Mouse (Mus musculus): Measurements from ENCODE around the gene P4ha1.

Gene P4ha1

DNA sequence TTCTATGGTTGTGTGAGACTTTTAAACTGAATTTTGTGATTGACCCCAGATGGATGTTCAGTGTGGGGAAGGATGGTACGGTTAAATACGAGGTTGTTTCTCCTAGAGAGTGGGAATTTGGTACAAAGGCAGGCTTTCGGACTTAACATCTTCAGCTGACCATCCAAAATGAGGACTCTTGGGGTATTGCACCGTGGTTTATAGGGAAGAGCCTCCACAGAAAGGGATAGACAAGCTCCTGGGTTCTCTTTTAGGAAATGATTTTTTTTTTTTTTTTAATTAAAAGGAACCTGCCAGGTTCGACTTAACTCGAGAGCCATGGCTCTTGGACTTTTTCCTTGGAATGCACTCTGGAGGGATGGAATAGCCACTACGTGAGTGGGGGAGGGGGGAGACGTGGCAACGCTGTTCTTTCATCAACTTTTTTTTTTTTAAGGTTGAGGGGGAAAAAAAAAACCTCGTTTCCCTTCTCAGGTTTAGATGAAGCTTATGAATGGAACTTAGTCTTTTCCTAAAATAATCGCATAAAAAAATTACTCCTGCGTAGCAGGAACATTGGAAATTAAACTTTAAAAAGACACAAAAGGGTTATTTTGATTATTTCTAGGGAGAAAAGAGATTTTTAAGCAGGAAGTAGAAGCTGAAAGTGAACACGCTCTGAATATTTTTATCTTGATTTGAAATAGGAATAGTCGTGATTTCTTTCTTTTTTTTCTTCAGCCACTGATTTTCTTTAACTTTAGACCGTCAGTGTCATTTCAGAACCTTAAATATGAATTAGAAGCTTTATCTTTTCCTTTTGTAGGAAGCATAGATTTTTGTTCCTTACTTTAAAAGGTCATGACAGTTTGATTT lies 1.4 kb downstream of the P4ha1 start:
- no peak for DNase-seq

DNA sequence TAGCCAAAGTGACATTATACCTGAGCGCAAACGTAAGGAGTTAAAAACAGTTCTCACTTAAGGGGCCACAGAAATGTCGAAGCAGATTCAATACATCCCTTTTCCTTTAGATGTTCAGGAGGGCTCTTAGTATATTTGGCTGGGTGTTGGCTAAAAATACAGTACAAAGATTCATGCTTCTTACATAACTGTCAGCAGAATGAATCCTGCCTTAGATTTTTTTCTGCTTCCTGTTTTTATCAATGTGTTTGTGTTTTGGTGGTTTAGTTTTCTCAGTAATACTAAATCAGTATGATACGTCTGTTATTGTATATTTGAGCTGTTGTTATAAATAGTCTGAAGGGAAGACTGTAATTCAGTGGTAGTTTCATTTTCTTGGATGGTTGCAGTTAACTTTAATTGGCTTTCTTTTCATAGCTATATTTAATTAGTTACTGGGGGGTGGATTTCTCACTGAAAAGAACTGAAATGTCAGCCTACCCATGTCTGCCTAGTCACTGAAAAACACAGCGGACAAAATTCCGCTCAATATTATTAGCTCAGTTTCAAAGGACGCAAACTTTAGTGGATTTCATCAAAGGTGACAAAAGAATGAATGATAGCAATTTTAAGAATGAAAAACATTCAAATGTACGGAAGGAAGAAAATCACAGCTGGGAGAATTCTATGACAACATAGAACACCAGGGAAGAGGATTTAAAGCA lies 3.7 kb downstream of the P4ha1 start:
- no peak for DNase-seq

DNA sequence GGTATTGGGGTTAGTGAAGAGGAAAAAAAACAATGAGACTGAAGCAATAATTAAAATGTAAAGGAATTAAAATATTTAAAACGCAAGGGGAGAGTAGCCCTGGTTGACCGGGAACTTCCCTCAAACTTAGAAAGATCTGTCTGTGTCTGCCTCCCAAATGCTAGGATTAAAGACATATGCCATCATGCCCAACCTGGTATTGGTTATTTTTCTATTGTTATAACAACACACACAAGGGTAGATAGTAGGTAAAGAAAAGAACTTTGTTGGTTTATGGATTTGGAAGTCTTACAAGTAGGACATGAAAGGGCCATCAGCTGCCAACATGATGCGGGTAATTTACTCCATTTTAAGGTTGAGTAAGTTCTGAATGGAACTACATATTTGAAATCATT lies 4.2 kb downstream of the P4ha1 start:
- DNase-seq: no peak

DNA sequence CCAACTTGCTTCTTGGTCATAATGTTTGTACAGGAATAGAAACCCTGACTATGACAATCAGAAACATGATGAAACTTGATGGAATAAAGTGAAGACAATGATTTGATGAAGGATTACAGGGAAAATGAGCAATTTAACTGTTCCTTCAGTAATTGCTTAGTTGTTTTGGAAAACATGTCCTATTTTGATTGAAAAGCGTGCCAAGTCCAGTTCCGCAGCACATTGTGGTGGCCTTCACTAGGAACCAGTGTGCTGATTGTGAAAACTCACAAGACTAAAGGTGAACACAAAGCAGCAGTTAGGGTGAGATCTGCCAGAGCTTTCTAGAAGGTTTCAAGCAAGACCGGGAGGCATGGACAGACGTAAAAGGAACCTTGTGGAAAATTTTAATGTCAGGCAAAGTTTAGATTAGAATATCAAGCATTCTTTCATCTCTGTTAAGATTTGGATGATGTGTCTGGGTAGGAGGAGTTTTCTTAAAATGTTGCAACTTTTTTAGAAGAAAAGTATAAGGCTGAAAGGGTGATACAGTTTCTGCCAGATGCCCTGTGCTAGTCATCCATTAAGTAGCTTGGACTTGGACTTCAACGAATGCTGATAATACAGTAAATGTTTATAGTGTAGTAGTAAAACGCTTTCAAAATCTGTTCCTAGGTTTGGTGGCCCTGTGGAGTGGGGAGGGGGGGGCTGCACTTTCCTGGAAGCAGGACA lies 8.6 kb downstream of the P4ha1 start:
- no peak for DNase-seq

DNA sequence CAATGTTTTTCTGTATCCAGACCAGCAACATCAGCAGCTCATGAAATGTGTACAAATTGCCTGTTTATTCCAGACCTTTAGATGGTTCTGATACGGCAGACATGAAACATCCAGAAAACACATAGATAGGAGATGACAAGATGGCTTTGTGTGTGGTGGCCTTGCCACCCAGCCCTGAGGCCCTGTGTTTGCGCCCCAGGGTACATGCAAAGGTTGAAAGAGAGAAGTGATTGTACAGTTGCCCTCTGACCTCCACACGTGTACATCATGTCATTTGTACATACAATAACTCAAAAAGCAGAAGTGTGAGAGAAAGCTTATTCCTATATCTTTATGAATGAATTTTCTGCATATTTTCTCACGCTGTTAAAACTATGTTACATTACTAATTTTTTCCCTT lies 10.3 kb downstream of the P4ha1 start:
- no peak for DNase-seq

DNA sequence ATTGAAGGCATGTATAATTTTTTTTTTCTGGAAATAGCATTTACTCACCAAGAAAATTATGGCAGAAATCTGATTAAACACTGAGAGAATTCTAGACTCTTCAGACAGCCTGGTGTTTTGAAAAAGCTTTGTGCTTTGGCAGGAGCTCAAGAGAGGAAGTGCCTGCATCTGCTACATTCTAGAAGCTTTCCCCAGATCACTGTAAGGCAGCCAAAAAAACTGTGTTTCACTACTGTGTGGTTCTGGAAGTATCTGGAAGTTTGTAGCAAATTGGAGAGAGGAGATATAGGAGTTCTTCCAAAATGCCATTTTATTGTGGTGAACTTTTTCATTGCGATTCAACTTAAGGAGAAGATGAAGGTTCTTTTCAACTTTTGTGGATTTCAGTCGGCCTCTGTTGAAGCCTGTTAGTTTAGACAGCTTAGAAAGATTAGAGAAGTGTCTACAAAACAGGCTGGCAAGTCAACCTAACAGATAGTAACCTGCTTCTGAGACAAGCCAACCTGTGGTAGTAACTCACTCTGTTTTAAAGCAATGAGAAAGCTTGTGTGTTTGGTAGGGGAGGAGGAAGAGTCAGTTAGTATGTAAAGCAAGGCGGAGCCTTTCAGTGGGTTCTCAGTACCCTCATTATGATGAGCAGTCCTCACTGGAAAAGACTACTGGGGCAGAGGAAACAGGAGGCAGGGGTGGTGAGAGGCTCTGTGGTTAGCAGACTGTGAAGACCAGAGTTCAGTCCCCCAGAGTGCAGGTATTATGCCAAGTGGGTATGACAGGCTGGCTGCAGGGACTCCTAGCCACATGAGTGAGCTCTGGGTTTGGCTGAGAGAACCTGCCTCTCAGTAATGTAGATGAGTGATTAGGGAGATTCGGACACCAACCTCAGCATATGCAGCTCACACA lies 12.1 kb downstream of the P4ha1 start:
- DNase-seq: peak; percentile 58

DNA sequence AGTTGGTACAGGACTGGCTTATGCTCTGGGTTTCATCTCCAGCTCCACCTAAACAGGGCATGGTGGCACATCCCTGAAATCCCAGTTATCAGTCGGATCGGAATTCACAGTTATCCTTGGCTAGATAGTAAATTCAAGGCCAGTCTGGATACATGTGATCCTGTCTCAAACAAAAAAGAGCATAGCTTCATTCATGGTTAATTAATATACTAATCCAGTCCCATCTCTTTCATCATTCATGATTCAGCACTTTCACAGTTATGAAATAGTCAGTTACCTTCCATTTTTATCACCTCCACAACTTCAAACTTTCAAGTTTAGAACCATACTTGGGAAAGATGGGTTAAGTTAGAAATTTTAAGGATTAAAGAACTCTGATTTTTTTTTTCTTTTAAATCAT lies 13.0 kb downstream of the P4ha1 start:
- no peak for DNase-seq

DNA sequence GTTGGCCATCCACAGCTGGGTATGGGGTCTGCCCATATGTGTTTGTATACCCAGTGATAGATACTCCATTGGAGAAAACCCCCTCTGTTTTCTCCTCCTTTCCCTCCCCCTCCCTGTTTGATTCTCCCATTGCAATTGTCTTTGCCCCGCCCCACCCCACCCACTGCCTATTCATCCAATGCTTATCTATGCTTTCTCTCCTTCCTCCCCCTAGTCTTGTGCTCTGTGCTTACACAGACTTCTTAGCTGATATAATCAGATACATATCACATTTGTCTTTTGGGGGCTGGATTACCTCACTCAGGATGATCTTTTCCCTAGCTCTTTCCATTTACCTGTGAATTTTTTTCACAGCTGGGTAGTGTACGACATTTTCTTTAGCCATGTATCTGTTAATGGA lies 23.5 kb downstream of the P4ha1 start:
- no peak for DNase-seq

DNA sequence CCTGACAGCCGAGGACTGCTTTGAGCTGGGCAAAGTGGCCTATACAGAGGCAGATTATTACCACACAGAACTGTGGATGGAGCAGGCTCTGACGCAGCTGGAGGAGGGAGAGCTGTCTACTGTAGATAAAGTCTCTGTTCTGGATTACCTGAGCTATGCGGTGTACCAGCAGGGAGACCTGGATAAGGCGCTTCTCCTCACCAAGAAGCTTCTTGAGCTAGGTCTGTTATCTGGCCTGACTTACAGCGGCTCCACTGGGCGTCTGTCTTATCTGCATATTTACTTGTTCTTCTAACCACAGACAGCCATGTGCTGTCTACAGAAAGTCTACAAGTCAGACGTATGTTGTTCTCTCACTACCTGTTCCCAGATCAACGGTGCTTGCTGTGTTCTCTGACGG lies 25.1 kb downstream of the P4ha1 start:
- DNase-seq: no peak

DNA sequence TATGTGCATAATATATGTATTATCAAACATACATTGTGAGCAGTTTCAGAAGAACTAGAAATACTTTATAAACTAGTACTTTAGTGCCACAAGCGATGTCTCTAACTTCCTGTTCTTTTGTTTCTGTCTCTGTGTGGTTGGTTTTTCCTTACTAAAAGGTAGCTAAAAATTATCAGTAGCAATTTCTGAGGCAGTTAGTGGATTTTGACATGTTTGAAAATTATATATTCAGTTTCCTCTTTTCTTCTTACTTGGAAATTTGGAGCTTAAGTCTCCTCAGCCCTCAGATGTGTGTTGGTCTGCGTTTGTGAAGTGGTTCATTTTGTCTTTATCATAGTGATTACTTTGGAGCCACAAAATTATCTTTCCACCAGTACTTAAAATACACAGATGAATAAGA lies 26.4 kb downstream of the P4ha1 start:
- DNase-seq: no peak

DNA sequence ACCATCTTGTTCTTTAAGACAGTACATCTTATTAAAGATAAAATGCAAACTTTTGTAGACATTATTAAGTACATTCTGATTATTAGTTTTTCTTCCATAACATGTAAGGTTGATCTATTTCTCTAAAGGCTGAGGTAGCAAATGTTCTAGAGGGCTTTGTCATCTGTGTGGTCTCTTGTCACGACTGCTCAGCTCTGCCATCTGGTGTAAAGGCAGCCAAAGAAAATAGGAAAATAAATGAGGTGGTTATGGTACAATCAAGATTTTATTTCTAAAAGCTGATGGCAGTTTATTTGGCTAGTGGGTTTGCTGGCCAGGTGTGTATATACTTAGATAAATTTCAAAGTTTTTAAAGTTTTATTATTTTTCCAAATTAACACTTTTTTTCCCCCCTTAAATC lies 30.0 kb downstream of the P4ha1 start:
- DNase-seq: no peak

DNA sequence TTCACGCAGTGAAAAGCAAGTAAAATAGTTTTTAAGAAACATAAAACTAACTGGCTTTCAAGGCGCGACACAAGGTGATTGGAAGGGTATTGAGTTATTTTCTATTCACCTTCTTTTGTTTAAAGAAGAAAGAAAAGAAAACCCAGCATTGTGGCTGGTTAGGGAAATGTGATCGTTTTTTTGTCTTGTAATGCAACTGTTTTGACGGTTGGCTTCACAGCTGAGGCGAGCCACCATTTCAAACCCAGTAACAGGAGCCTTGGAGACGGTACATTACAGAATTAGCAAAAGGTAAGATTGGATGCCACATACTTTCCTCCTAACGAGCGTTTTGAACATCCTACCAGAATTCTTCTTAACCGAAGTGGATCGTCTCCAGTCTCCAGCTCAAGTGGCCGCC lies 31.0 kb downstream of the P4ha1 start:
- DNase-seq: no peak

DNA sequence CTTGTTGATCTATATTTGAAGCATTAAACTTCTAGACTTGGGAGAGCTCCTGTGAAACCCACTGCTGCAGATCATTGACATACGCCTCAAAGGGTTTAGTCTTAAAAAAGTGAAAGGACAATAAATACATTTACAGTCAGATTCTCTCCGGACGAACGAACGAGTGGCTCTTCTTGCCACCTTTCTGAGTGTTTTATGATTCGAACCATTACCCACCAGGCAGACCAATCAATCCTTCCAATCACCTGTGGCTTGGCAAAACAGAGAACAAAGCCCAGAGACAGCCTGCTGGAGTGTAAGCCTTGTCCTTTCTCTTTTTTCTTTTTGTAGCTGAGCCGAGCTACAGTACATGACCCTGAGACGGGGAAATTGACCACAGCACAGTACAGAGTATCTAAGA lies 31.9 kb downstream of the P4ha1 start:
- DNase-seq: no peak

DNA sequence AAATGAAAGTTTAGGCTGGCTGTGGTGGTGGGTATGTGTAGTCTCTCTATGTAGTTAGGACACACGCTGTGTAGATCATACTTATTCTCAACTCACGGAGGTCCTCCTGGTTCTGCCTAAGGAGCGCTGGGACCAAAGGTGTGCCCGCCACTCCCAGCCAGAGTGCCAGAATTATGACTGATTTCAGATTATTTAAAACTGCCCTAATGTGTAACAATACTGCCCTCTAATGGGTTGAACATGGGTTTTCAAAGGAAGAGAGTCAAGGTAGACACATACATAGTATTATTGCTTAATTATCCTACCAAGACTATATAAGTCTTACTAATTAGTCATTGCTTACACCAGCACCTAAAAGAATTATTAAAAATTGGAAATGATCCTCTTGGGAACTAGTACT lies 35.6 kb downstream of the P4ha1 start:
- no peak for DNase-seq

DNA sequence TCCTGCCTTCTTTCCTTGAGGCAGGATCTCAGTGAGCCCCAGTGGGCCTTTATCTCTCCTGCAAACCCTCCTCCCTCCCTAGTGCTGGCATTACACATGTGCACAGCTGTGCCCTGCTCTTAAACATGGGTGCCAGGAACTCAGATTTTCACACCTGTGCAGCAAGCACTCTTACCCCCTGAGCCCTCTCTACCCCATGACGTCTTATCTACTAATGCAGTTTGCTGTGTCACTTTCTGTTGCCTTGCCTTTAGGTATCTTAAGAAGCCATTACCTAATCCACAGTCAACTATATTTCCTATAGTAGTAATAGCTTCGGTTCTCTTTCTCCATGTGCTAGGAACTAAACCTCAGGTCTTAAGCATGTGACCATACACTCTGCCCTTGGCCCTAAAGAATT lies 40.1 kb downstream of the P4ha1 start:
- DNase-seq: no peak

DNA sequence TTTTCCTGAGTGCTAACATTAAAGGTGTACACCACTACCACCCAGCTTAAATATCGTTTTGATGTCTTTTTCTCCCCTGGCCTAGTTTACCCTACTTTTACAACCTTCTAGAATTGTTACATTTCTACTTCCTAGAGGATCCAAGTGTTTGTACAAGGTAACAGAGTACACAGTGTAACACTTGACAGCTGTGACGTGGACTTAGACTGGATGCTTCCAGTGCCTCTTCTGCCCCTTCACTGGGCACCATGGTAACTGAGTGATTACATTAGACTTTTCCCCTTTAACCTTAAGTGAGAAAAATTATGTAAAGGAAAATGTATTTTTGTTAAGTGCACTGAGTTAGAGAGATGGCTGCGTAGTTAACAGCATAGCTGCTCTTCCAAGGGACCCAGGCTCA lies 41.5 kb downstream of the P4ha1 start:
- no peak for DNase-seq

DNA sequence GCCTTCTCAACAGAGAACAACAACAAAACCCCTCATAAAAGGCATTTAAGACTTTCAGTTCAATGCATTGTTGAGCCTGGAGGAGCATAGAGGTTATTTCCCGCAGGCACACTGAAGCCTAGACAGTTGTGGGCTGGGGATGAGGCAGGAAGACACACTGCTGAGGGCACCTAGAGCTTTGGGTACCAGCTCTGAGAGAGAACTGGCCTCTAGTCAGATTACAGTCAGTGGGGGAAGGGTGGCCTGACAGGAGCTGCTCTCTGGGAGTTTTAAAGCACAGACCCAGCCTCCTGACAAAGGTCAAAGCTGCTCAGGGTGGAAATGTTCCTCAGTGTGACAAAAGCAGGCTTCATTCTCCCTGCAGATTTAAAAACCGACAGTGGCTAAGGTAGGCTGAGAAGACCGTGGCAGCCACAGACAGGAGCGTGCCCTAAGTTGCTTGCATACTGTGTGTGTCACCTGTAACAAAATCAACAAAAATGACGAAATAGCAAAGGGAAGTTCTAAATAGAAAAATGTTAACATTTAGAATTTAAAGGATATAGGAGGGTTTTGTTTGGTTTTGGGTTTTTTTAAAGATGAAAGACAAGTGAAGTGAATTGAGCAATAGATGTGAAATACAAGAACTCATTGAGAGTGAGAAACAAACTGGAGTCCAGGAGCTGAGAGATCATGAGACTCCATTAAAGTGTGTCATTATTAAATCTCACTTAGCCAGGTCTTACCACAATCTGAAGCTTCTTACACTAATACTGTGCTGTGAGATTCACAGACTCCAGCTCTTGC lies 42.9 kb downstream of the P4ha1 start:
- DNase-seq: no peak

DNA sequence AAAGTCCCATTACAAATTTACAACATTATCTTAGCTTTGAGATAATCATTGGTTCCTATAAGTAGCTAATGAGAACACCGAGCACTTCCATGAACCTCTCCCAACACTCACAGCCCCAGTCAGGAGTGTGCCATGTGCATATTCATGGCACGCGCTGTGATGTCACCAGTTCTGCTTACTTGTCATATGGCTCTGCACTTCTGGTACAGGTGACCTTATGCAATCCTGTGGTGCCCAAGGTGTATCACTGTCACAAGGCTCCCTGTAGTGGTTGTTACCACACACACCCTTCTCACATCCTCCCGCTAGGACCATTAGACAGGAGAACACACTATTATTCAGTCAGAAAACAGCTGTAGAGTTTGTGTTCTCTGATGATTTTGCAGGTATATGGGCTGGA lies 43.6 kb downstream of the P4ha1 start:
- no peak for DNase-seq

DNA sequence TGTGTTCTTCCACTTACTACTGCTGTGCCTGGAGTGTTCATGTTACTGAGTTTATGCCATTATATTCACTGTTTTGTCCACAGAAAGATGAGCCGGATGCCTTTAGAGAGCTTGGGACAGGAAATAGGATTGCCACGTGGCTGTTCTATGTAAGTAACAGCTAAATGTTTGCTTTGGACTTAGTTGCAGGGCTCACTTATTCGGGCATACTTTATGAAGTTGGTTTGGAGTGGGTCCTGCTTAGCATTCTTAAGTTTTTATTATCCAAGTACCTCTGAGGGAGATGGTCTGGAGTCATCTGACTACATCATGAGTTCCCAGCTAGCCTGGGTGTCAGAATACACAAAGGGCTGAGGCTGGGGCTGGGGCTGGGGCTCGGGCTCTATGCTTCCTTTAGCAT lies 44.1 kb downstream of the P4ha1 start:
- no peak for DNase-seq

DNA sequence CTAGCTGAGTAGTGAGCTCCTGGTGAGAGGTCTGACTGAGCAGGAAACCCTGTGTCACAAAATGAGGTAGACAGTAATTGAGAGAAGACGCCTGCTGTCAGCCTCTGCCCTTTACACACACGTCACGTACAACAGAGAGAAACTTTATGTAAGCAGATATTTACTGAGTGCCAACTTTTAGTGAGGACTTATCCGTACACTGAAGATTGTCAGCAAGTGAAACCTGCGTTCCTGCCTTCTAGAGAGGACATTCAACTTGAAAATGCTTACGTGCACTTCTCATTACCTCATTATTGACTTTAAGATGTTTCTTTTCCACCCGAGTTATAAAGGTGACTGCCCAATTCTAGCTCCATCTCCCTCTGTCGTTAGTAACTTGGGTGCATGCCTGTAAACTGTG lies 45.6 kb downstream of the P4ha1 start:
- no peak for DNase-seq

DNA sequence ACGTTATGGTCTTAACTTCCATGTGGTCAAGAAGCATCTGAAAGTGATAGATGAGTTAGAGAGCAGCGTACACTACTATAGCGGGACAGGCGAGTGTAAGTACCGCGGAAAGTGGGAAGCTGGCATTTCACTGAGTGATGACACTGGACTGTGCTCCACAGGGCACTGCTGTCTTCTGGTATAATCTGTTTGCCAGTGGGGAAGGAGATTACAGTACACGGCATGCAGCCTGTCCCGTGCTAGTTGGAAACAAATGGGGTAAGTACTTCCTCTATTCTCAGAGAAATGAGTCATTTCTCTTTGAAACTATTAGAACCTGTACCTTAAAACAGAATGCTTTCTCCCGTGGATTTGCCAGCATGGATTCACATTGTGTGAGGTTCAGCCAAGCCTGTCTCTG lies 46.3 kb downstream of the P4ha1 start:
- DNase-seq: no peak

DNA sequence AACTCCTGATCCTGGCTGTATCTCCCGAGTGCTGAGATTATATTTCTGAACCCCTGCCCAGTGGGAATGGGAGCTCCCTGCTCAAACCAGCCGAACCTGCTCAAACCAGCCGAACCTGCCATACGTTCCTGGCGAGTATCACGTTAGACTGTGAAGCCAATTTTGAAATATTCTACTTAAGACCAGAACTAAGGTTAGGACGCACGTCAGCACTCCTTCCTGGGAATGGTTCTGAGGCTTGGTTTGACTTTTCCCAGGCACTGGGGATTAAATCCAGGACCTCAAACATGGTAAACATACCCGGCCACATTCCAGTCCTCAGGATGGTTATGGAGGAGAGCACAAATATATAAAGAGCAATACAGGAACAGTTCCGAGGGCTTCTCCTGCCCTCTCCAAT lies 54.8 kb downstream of the P4ha1 start:
- no peak for DNase-seq

All from right cerebral cortex, postnatal 25 days (tissue).